Mouse (Mus musculus) urinary bladder, postnatal 10 days (tissue): Measurements from ENCODE around the gene Tmc2.

Experiments used
- DNase-seq: peaks from one replicate; pipeline ENCODE4 v3.0.0; 2022; ENCODE audit warnings: low spot score

Tmc2 gene

GRCm38 (mm10) chr2:130296134-130296745 lies 101.2 kb downstream of the Tmc2 start:
- DNase-seq = no peak

GRCm38 (mm10) chr2:130297580-130297979 lies 102.6 kb downstream of the Tmc2 start:
- DNase-seq = no peak

GRCm38 (mm10) chr2:130303014-130303413 lies 108.0 kb downstream of the Tmc2 start:
- DNase-seq = no peak
